Mouse (Mus musculus) gastrocnemius, postnatal 25 days (tissue): ENCODE results near the gene Pidd1. TPM values are rescaled to one million over a fixed set of nuclear protein-coding genes. Genes with fewer than 3 reads are reported as not detected.
"Not testable (repeated sequence)": the region's sequence is repeated elsewhere in the genome, so short reads cannot be mapped to it uniquely, and the experiment has no call there.

Experiments used
- DNase-seq: peaks from one replicate; pipeline ENCODE4 v3.0.0; 2022
- total RNA-seq, 2 experiments: library from RNA; stranded (reverse); gene quantifications; 1 replicate in 1 of 2; 2 replicates in 1 of 2; pipeline ENCODE4 v1.2.3; 2021

Pidd1 gene
- total RNA-seq, 2 experiments from 2014 or later, result 0.18 to 0.75 TPM

DNA sequence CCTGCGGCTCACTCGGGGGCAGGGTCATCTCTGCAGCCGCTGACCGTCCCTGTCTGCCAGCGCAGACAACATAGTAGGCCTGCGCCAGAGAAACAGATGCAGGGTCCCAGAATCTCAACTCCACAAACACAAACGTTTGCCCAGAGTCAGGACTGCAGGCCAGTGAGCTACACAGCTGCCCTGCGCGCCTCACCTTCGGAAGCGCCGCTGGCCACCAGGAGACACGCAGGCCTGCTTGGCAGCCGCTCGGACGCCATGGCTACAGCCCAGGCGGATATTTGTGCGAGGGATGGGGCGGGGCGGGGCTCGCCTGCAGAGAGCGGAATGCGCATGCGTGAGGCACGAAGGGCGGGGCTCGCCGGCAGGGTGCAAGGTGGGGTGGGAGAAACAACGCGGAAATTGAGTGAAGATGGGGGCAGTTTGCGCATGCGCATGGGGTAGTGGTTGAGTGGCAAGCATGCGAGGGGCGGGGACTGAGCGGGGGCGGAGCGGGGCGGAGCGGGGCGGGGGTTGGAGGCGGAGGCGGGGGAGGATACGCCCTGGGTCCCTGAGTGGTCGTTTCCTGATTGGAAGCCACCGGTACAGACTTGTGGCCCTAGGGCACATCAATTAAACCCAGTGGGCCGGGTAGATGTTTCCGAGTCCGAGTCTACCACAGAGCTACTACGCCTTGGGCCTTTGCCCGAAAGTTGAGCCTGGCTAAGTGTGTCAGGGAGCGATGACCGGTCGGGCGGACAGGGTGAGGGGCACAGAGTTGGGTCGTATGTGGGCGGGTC lies 29.8 kb downstream of the Pidd1 start, which contains the start of gene Gatd1:
TSS of gene Gatd1 (minus strand) at position 328 of the 776 bp plus-strand sequence.
- peak; percentile 99 for DNase-seq

DNA sequence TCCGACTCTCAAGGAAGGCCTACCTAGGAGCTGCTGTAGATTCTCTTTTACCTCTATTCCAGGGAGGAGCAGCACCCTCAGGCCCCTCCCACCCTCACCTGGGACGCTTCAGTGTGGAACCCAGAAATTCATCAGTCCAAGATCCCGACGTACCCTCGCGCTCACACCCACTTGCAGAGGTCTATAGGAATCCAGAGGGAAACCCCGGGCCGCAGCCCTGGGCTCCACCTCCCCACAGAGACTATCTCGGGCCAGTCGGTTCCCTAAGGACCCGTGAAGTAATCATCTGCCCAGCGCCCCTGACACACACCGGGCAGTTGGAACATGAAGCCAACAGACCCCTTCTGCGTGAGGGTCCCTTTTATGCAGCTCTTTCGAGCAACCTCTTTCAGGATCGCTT lies 30.5 kb downstream of the Pidd1 start:
- DNase-seq, result no peak

DNA sequence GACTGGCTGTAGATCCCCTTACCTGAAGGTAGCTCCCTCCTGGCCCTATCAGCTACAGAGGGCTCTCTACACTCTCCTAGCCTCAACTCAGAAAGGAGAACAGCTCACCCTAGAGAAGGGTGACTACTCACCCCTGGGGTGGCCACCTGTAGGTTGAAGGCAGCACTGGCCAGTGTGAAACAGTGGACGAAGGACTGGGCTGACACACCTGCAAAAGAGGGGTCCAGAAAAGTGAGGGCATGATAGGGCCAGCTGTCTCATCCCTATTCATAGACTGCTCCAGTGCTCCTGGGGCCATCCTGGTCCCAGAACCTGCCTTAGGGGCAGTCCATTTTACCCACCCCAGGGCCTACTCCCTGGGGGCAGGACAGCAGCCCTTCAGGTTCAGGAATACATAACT lies 32.2 kb downstream of the Pidd1 start:
- no peak for DNase-seq

DNA sequence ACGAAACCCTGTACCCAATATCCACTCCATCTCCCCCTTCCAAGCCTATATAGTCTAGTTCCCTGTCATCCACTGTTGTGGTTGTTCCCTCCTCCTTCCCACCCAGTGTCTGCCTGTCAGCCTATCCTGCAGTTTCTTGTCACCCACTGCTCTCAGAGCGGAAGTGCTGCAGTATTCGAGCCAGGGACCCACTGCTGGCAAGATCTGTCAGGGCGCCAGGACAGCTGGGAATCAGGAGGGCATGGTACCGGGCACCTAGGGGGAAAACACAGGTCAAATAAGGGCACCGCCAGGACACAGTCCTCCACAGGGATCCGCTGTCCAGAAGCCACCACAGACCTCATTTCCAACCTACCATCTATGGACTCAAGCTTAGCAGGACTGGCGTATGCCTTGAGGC lies 33.2 kb downstream of the Pidd1 start:
- no peak for DNase-seq

DNA sequence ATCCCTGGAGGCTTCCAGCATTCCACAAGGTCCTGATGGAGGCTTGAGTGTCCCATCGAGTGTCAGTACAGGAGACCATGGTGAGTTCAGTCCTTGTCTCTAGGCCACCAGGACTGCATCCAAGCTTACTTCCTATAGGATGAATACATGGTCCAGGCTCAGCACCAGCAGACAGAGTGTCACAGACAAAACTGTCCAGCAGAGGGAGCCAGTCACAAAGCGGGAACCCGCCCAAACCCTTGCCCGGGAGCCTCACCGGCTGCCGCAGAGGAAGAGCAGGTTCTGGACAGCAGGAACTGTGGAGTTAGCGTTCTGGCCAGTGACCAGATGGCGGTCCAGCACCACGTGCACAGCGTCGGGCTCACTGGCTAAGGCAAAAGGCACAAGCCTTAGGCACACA lies 35.0 kb downstream of the Pidd1 start:
- peak; percentile 72 for DNase-seq

DNA sequence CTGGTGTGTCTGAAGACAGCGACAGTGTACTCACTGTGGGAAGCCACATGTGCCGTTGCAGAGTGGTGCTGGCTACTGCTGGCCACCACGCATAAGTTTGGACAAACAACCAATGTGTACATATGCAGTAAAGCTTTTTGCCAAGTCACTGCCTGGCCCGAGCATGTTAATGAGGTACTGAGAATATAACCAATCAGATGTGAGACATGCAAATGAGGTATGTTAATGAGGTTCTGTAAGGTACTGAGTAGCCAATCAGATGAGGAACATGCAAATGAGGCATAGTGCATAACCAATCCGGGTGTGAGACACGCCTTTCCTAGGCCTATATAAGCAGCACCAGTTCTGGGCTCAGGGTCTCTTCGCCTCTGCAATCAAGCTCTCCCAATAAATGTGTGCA lies 36.2 kb downstream of the Pidd1 start:
- not testable (repeated sequence) for DNase-seq

DNA sequence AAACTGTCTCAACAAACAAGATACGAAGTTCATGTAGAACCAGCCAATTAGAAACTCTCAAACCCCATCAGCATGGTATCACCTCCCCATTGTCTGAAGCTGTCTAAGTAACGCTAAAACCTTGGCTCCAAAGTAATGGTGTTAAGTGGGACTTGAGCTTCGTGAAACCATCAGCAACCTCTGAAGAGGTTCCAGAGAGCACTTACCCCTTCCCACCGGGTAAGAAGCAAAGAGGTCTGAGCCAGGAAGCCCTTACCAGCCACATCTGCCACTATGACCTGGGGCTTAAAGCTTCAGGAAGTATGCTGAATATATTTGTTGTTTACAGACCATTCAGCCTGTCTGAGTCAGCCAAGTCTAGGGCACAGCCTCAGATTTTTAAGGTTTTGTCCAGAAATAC lies 38.4 kb downstream of the Pidd1 start:
- no peak for DNase-seq

DNA sequence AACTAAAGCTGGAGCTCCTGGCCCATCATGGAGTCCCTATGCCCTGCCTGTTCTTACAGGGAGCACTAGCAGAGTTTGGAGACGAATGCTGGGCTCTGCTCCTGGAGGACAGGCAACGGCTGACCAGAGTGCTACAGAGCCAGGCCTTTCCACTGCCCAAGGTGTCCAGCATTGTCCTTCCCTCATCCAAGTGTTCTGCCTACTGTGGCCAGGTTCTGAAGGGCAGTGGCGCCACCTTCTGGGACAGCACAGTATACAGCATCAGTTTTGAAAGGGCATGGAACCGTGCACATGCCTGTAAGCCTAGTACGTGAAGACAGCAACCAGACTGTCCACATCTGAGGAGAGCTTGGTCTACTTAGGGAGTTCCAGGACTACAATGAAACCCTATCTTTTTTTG lies 40.5 kb downstream of the Pidd1 start:
- peak; percentile 33 for DNase-seq

DNA sequence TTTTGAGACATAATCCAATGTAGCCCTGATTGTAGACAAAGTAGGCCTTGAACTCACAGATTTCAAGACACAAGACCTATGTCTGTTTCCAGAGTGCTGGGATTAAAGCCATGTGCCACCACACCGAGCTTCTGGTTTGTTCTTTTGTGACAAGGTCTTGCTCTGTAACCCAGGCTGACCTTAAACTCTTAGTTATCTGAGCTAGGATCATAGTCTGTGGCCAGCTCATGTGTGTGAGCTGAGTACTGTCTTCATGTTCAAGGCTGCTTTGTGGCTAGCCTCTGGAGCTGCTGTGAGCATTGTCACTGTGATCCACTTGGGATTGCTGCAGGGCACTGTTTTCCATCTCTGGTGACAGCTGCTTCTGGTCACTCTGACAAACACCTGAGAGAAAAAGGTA lies 48.5 kb downstream of the Pidd1 start:
- no peak for DNase-seq

DNA sequence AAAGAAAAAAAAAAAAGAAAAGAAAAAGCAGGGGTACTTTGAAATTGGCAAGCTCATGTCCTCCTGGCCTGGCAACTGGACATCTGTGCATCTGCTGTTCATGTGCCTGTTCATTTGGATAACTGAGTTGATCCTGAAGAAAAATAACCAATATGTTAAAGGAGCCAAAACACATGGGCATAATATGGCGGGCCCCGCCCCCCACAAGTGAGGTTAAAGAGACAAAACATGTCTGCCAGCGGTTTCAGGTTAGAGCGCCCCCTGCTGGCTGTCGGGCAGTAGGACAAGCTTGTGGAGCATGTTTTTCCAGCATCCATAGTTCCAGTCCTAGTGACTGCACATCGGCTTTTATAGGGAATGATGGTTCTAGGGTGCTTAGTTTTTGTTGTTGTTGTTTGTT lies 49.1 kb downstream of the Pidd1 start:
- DNase-seq, result no peak

DNA sequence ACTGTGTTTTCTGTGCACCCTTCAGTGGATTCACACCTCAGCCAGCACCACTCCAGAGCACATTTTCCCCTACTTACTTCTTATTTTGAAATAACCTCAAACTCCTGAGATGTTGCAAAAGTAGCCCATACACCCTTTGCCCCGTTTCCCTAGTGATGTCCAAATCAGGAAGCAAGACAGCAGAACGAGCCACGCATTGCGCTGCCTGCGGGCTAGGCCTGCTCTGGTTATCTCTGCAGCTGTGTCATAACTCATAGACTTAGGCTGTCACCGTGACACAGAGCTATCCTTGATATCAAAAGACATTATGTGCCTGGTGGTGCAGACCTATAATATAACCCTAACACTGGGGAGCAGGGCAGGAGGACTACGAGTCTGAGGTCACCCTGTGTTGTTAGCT lies 49.7 kb downstream of the Pidd1 start:
- no peak for DNase-seq

DNA sequence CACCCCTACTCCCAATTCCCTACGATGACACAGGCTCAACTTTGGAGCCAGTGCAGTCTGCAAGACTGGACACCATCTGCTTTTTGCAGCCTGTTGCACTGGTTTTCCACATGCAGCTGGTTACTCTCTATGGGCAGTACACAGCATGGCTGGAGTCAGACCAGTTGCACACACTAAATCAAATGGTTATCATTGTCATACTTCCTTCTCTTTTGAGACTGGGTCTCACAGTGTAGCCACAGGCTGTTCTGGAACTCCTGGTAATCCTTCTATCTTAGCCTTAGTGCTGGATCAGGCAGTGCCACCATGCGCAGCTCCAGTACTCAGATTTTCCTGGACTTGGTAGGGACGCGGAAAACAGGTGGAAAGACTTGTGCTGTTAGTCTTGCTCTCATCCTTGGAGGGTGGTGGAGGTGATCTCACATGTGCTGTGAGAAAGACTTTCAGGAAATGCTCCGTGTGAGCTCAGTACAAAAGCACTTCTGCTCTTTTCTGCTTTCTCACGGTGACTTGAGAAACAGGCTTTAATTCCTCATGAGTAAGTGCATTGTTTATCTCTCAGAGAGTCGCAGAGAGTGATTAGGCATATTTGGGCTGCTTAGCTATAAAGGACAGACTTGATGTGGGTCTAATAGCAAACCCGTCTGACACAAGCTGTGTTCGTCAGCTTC lies 51.1 kb downstream of the Pidd1 start:
- no peak for DNase-seq

DNA sequence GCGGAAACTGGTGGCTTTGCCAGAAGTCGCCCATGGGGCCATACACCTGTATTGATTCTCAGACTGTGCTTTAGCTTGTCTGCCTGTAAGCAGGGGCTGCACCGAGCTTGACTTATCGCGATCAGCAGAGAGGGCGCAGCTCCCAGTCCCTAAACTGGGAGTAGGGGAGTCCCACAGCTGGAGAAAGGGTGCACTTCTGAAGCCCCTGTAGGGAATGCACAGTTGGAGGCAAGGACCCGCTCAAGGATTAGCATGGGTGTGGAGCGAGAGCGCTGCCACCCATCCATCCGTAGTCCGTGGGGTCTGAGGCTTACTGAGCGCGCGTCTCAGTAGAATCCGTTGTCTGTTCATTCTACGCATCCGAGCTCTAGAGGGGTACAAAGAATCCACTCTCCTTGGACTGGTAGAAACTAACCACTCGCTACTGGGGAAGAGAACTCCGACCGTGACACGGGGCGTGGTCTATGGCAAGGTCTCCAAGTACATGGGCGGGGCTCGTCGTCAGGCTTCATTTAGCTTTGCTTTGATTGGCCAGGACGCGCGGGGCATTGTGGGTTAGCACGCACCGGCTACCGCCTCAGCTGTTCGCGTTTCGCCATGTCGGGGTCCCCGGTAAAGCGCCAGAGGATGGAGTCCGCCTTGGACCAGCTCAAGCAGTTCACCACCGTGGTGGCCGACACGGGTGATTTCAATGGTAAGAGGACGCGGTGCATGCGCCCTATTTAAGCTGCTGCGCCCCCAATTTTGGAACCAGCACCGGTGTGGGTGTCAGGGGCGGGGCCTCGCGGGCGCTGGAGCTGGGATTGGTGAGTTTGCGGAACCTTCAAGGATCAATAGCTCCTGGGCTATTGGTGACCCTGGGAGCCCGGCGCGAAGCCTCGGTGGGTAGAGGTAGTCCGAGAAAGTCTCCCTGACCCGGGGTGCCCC lies 51.9 kb downstream of the Pidd1 start, which contains the start of gene Taldo1:
TSS of gene Taldo1 (plus strand) at position 575 of the 927 bp plus-strand sequence.
- DNase-seq, result peak; percentile 94

DNA sequence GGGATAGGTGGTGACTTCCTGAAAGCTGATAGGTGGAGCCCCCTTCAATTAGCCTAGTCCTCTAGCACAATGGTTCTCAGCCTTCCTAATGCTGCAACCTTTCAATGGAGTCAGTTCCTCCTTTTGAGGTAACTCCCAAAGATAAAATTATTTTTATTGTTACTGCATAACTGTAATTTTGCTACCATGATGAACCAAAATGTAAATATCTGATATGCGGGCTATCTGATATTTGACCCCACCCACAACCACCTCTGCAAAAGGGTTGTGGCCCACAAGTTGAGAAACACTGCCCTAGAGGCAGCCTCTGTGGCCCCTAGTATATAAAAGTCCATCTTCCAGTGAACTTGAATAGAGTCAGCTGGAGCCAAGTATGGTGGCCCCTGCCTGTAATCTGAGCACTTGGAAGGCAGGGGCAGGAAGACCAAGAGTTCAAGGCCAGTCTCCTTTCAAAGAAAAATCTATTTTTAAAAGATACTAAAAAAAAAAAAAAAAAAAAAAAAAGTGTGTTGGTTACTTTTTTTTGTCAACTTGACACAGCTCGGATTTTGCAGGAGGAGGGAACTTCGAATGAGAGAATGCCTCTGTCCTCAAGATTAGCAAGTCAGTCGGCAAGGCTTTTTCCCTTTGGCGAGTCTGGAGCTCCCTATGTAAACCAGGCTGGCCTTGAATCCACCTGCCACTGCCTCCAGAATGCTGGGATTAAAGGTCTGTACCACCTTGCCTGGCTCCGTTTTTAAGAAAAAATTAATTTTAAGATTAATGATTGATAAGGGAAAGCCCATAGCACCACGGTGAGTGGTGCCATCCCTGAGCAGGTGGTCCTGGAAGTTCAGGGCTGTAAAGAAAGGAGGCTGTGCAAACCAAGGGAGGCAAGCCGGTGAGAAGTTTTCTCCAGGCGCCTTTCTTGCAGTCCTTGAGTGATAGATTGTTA lies 53.2 kb downstream of the Pidd1 start:
- no peak for DNase-seq

DNA sequence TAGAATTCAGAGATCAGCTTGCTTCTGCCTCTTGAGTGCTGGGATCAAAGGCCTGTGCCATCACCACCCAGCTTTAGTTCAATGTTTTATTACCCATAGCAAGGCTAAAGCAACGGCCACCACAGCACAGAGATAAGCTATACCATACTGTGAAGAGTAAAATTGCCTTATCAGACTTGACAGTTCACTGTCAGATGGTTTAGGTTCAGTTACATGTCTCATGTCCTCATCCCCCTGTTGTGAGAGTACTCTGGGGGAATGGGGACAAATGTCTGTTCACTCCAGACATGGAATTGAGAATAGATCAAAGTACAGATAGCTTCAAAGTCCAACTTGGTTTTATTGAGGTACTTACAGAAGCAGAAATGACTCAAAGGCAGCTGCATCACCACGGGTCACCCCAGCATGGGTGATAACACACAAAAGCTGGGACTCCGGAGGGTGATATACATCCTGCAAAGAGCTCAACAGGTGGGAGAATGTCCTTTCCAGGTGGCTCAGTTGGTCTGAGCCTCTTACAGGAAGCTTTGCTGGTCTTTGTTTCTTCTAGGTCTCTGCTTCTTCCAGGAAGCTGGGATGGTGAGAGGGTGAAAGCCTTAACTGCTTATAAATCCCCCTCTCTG lies 55.2 kb downstream of the Pidd1 start:
- DNase-seq, result no peak

Other genes with a start within 250 kb of the Pidd1 start
- 1 to 10 TPM; 1.4 to 2.5 TPM for gene Lrrc56, start 249.9 kb downstream of the Pidd1 start, total RNA-seq
- gene Lmntd2, start 229.9 kb downstream of the Pidd1 start, total RNA-seq, result not detected
- 1 to 10 TPM in 1 of 2 experiments, under 1 TPM in 1; 0.38 to 1.1 TPM for gene Rassf7, start 228.2 kb downstream of the Pidd1 start, total RNA-seq
- 10 to 100 TPM; 17.3 to 21.4 TPM for gene Phrf1, start 215.2 kb downstream of the Pidd1 start, total RNA-seq
- 1 to 10 TPM; 1.1 to 1.2 TPM for gene Irf7, start 177.5 kb downstream of the Pidd1 start, total RNA-seq
- under 1 TPM; 0.16 to 0.28 TPM for gene Cdhr5, start 167.2 kb downstream of the Pidd1 start, total RNA-seq
- under 1 TPM in 1 of 2 experiments, not detected in 1; 0.56 TPM for gene Sct, start 164.9 kb downstream of the Pidd1 start, total RNA-seq
- under 1 TPM in 1 of 2 experiments, not detected in 1; 0.23 TPM for gene Drd4, start 152.0 kb downstream of the Pidd1 start, total RNA-seq
- gene Deaf1, start 116.3 kb downstream of the Pidd1 start, total RNA-seq, result 10 to 100 TPM; 11.2 to 11.7 TPM
- gene Tmem80, start 116.3 kb downstream of the Pidd1 start, total RNA-seq, result 10 to 100 TPM; 11.0 to 11.5 TPM
- gene Eps8l2, start 105.1 kb downstream of the Pidd1 start, total RNA-seq, result 1 to 10 TPM; 1.5 to 2.1 TPM
- gene Taldo1, start 51.8 kb downstream of the Pidd1 start, total RNA-seq, result 10 to 100 TPM; 78.9 to 91.3 TPM
- gene Gatd1, start 29.9 kb downstream of the Pidd1 start, total RNA-seq, result 1 to 10 TPM; 5.2 to 6.7 TPM
- under 1 TPM; 0.38 to 0.75 TPM for gene Cend1, start 14.5 kb downstream of the Pidd1 start, total RNA-seq
- 10 to 100 TPM; 17.1 to 32.9 TPM for gene Slc25a22, start 6.1 kb downstream of the Pidd1 start, total RNA-seq
- 100 to 1,000 TPM; 531 to 541 TPM for gene Rplp2, start 3.3 kb upstream of the Pidd1 start, total RNA-seq
- 100 to 1,000 TPM; 265 to 357 TPM for gene Pnpla2, start 11.2 kb upstream of the Pidd1 start, total RNA-seq
- 1 to 10 TPM; 3.9 to 7.0 TPM for gene Cracr2b, start 17.1 kb upstream of the Pidd1 start, total RNA-seq
- gene Cd151, start 23.4 kb upstream of the Pidd1 start, total RNA-seq, result 10 to 100 TPM; 67.7 to 87.4 TPM
- gene Polr2l, start 31.1 kb upstream of the Pidd1 start, total RNA-seq, result 10 to 100 TPM; 55.2 to 56.0 TPM
- gene Tspan4, start 31.2 kb upstream of the Pidd1 start, total RNA-seq, result 10 to 100 TPM in 1 of 2 experiments, 1 to 10 TPM in 1; 5.6 to 16.5 TPM
- 10 to 100 TPM; 14.5 to 18.4 TPM for gene Chid1, start 95.8 kb upstream of the Pidd1 start, total RNA-seq
- gene Ap2a2, start 118.1 kb upstream of the Pidd1 start, total RNA-seq, result 10 to 100 TPM; 42.9 to 45.5 TPM
- not detected for gene Muc6, start 211.3 kb upstream of the Pidd1 start, total RNA-seq
- gene Muc2, start 246.3 kb upstream of the Pidd1 start, total RNA-seq, result under 1 TPM in 1 of 2 experiments, not detected in 1; 0.10 TPM